Mouse (Mus musculus) fat pad, adult 2 months (tissue): Measurements from ENCODE around the gene Mrgprg.

Experiments
- DNase-seq: peaks from one replicate; pipeline ENCODE4 v3.0.0-alpha.2; 2011; ENCODE audit warnings: low read depth, low spot score; ENCODE audit errors: extremely low read depth

Gene Mrgprg

GRCm38 (mm10) chr7:143756125-143757026, 10.4 kb downstream of the Mrgprg start, which contains the start of gene Osbpl5:
Osbpl5 (minus strand) TSS chr7:143756985.
- no peak for DNase-seq

- peak; percentile 45 for DNase-seq
These were observed 11.3 kb downstream of the Mrgprg start for GRCm38 (mm10) chr7:143755357-143756124.

- no peak for DNase-seq
These were observed 12.6 kb downstream of the Mrgprg start for GRCm38 (mm10) chr7:143753990-143754715.

GRCm38 (mm10) chr7:143752606-143753005, 14.2 kb downstream of the Mrgprg start:
- no peak for DNase-seq

GRCm38 (mm10) chr7:143752056-143752455, 14.7 kb downstream of the Mrgprg start:
- no peak for DNase-seq

GRCm38 (mm10) chr7:143751380-143751779, 15.4 kb downstream of the Mrgprg start:
- DNase-seq: peak; percentile 50

GRCm38 (mm10) chr7:143749045-143749444, 17.7 kb downstream of the Mrgprg start:
- no peak for DNase-seq

- DNase-seq: peak; percentile 64
These were observed 18.5 kb downstream of the Mrgprg start for GRCm38 (mm10) chr7:143748041-143748868.

- DNase-seq: no peak
These were observed 26.1 kb downstream of the Mrgprg start for GRCm38 (mm10) chr7:143740653-143741052.

- DNase-seq: no peak
These were observed 27.0 kb downstream of the Mrgprg start for GRCm38 (mm10) chr7:143739511-143740461.

- no peak for DNase-seq
These were observed 28.2 kb downstream of the Mrgprg start for GRCm38 (mm10) chr7:143738601-143739006.

- no peak for DNase-seq
These were observed 28.6 kb downstream of the Mrgprg start for GRCm38 (mm10) chr7:143738194-143738593.

GRCm38 (mm10) chr7:143733746-143734145, 33.0 kb downstream of the Mrgprg start:
- no peak for DNase-seq

- no peak for DNase-seq
These were observed 36.9 kb downstream of the Mrgprg start for GRCm38 (mm10) chr7:143729886-143730285.

GRCm38 (mm10) chr7:143726396-143726795, 40.4 kb downstream of the Mrgprg start:
- DNase-seq: no peak

GRCm38 (mm10) chr7:143723841-143724240, 43.0 kb downstream of the Mrgprg start:
- DNase-seq: no peak

GRCm38 (mm10) chr7:143722646-143723045, 44.1 kb downstream of the Mrgprg start:
- DNase-seq: no peak

- no peak for DNase-seq
These were observed 49.0 kb downstream of the Mrgprg start for GRCm38 (mm10) chr7:143717811-143718210.
